In genomic region chr2:172270485-172270944, GRCm38 (mm10) we compare ENCODE assay signal across 21 mouse cellular contexts. TPM values are rescaled to one million over a fixed set of nuclear protein-coding genes. Genes with fewer than 3 reads are reported as not detected.
DNase-seq lines count a peak whose midpoint lies in the region; ATAC-seq lines count a peak whose summit lies in the region.
"Had no signal": no experiment of that assay in that cellular context is flagged by ENCODE, and none has a peak within 500 bp of the region (broad histone marks: within the 10 kb centered on the region; RNA-seq: fewer than 3 reads in every experiment).

No protein-coding gene starts in this region.

- WGBS in neural tube, embryonic 11.5 days, result 41% methylated on average over 9 of the region's 9 CpGs
- WGBS in forebrain, embryonic 14.5 days, result 16% methylated on average over 9 of the region's 9 CpGs
- WGBS in limb, embryonic 15.5 days, result 26% methylated on average over 9 of the region's 9 CpGs
- WGBS in neural tube, embryonic 15.5 days, result 13% methylated on average over 9 of the region's 9 CpGs

- DNase-seq in neural tube, embryonic 11.5 days (ENCODE audit: low spot score), result no peak
- no peak for DNase-seq in neural tube, embryonic 10.5 days (ENCODE audit: extremely low spot score, low spot score)
- peak; percentile 76 for DNase-seq in forebrain, embryonic 14.5 days (ENCODE audit: low spot score)
- DNase-seq in heart, postnatal 14 days, result no peak
- DNase-seq in adrenal gland, postnatal 25 days, result no peak
- DNase-seq in layer of hippocampus, postnatal 36 days, result no peak
- DNase-seq: cerebellum, adult 18-20 months; gastrocnemius, adult 2 months; heart, adult 18-20 months; kidney, postnatal 25 days; thymus, adult 18-20 months had no signal

- H3K9me3 ChIP-seq in neural tube, embryonic 11.5 days (ENCODE audit: control insufficient read depth, low read length), result no peaks in the 10 kb centered on the region
- H3K9me3 ChIP-seq in forebrain, embryonic 14.5 days (replicated peaks; ENCODE audit: control insufficient read depth, low read length), result no peaks in the 10 kb centered on the region
- no peaks in the 10 kb centered on the region for H3K9me3 ChIP-seq in limb, embryonic 15.5 days
- no peaks in the 10 kb centered on the region for H3K9me3 ChIP-seq in neural tube, embryonic 15.5 days (replicated peaks)
- H3K9me3 ChIP-seq: lung, embryonic 15.5 days had no signal

- no peak; the same call in 1 of the 2 replicates for ATAC-seq in neural tube, embryonic 11.5 days (ENCODE audit: insufficient read depth, low FRiP score, low TSS enrichment)
- peak; percentile 82 for ATAC-seq in forebrain, embryonic 14.5 days
- ATAC-seq in limb, embryonic 15.5 days (ENCODE audit: insufficient number of reproducible peaks, low FRiP score, low TSS enrichment, low read depth), result no peak
- peak; percentile 67; the same call in 1 of the 2 replicates for ATAC-seq in neural tube, embryonic 15.5 days (ENCODE audit: low FRiP score)
- ATAC-seq: intestine, embryonic 16.5 days had no signal

- H3K4me2 ChIP-seq in neural tube, embryonic 11.5 days (ENCODE audit: low read depth), result no peak overlapping the region
- H3K4me2 ChIP-seq in forebrain, embryonic 14.5 days (ENCODE audit: low read length), result peak overlapping the region; percentile 10; the same call in 1 of the 2 replicates
- no peak overlapping the region for H3K4me2 ChIP-seq in limb, embryonic 15.5 days
- peak overlapping the region; percentile 20; the same call in 1 of the 2 replicates for H3K4me2 ChIP-seq in neural tube, embryonic 15.5 days
- H3K4me2 ChIP-seq: liver, embryonic 11.5 days; lung, embryonic 15.5 days had no signal

- no peak overlapping the region for H3K4me3 ChIP-seq in neural tube, embryonic 11.5 days (ENCODE audit: low read depth, low read length)
- H3K4me3 ChIP-seq in forebrain, embryonic 14.5 days (ENCODE audit: low read depth, low read length), result no peak overlapping the region
- H3K4me3 ChIP-seq in limb, embryonic 15.5 days, result no peak overlapping the region
- H3K4me3 ChIP-seq in neural tube, embryonic 15.5 days (replicated peaks), result no peak overlapping the region
- H3K4me3 ChIP-seq: erythroblast, embryonic 14.5 days; gastrocnemius, adult 2 months; lung, embryonic 15.5 days had no signal

- peaks cover 2% of the 10 kb centered on the region; the same call in 1 of the 2 replicates for H3K4me1 ChIP-seq in neural tube, embryonic 11.5 days (ENCODE audit: control insufficient read depth, insufficient read depth, low read length)
- peaks cover 16% of the 10 kb centered on the region for H3K4me1 ChIP-seq in forebrain, embryonic 14.5 days (ENCODE audit: control insufficient read depth, insufficient read depth, low read length)
- peaks cover 17% of the 10 kb centered on the region for H3K4me1 ChIP-seq in limb, embryonic 15.5 days
- peaks cover 22% of the 10 kb centered on the region for H3K4me1 ChIP-seq in neural tube, embryonic 15.5 days
- H3K4me1 ChIP-seq: lung, embryonic 15.5 days had no signal

- H3K27me3 ChIP-seq in neural tube, embryonic 11.5 days (ENCODE audit: control insufficient read depth, insufficient read depth, low read length), result no peaks in the 10 kb centered on the region
- H3K27me3 ChIP-seq in forebrain, embryonic 14.5 days (replicated peaks; ENCODE audit: control insufficient read depth, insufficient read depth, low read length), result no peaks in the 10 kb centered on the region
- H3K27me3 ChIP-seq in limb, embryonic 15.5 days, result no peaks in the 10 kb centered on the region
- H3K27me3 ChIP-seq in neural tube, embryonic 15.5 days (replicated peaks), result no peaks in the 10 kb centered on the region
- H3K27me3 ChIP-seq: lung, embryonic 15.5 days had no signal

- no peaks in the 10 kb centered on the region for H3K36me3 ChIP-seq in neural tube, embryonic 11.5 days (ENCODE audit: control insufficient read depth, insufficient read depth, low read length)
- H3K36me3 ChIP-seq in forebrain, embryonic 14.5 days (ENCODE audit: control insufficient read depth, insufficient read depth, low read length), result no peaks in the 10 kb centered on the region
- H3K36me3 ChIP-seq in limb, embryonic 15.5 days, result no peaks in the 10 kb centered on the region
- no peaks in the 10 kb centered on the region for H3K36me3 ChIP-seq in neural tube, embryonic 15.5 days
- H3K36me3 ChIP-seq: G1E; lung, embryonic 15.5 days had no signal

- H3K27ac ChIP-seq in neural tube, embryonic 11.5 days (ENCODE audit: low read depth, low read length), result 0 out of 2 replicates have a peak overlapping the region, but pooled peaks have one; percentile 20
- H3K27ac ChIP-seq in forebrain, embryonic 14.5 days (ENCODE audit: low read depth, low read length), result peak overlapping the region; percentile 89
- H3K27ac ChIP-seq in limb, embryonic 15.5 days, result peak overlapping the region; percentile 67; the same call in 1 of the 2 replicates
- H3K27ac ChIP-seq in neural tube, embryonic 15.5 days (replicated peaks), result peak overlapping the region; percentile 78
- H3K27ac ChIP-seq: gastrocnemius, adult 2 months; lung, embryonic 15.5 days had no signal

- H3K9ac ChIP-seq in neural tube, embryonic 11.5 days (ENCODE audit: low read length), result 0 out of 2 replicates have a peak overlapping the region, but pooled peaks have one; percentile 28
- H3K9ac ChIP-seq in forebrain, embryonic 14.5 days (ENCODE audit: low read length), result peak overlapping the region; percentile 6; the same call in 1 of the 2 replicates
- no peak overlapping the region for H3K9ac ChIP-seq in limb, embryonic 15.5 days
- H3K9ac ChIP-seq in neural tube, embryonic 15.5 days (replicated peaks), result 0 out of 2 replicates have a peak overlapping the region, but pooled peaks have one; percentile 3
- H3K9ac ChIP-seq: lung, embryonic 15.5 days had no signal

- intact Hi-C loops in heart, postnatal 14 days (cut with DNase I), result no loop called here

RNA-seq across cellular contexts. Expression of gene Mc3r, which starts 22.2 kb away (rescaled TPM):
- polyA plus RNA-seq in neural tube, embryonic 11.5 days (2014; fragmentation: Nextera tagmentation; extraction: Ambion mirVana), result not detected in 2 replicates
- polyA plus RNA-seq in forebrain, embryonic 14.5 days (2014; fragmentation: Nextera tagmentation; extraction: Ambion mirVana), result 0.07 and 0.55 TPM in 2 replicates
- polyA plus RNA-seq in limb, embryonic 15.5 days (2015; fragmentation: Nextera tagmentation; extraction: Ambion mirVana), result not detected in 2 replicates
- polyA plus RNA-seq in neural tube, embryonic 15.5 days (2015; fragmentation: Nextera tagmentation; extraction: Ambion mirVana), result 0.26 and 0.28 TPM in 2 replicates
- not detected for total RNA-seq in heart, postnatal 14 days (2021)
- total RNA-seq in adrenal gland, postnatal 25 days (2021), result not detected in 2 replicates
- total RNA-seq in layer of hippocampus, postnatal 36 days (2021), result not detected
- total RNA-seq: adrenal gland, postnatal 4 days; gastrocnemius, adult 2 months; heart, adult 18-20 months; megakaryocyte-erythroid progenitor cell, adult 5-6 weeks had no signal
- polyA plus RNA-seq: erythroblast, embryonic 14.5 days; G1E; heart, postnatal 0 days; intestine, embryonic 16.5 days; lung, embryonic 15.5 days had no signal

Comparison
In these comparisons a context has a peak if more than half of its experiments do, and no peak if none do; other contexts are left out.
1. ATAC-seq: peak in forebrain, embryonic 14.5 days (single experiment) and neural tube, embryonic 15.5 days (single experiment); none in neural tube, embryonic 11.5 days (single experiment) and limb, embryonic 15.5 days (single experiment).
2. H3K4me2 ChIP-seq: peak in forebrain, embryonic 14.5 days (single experiment) and neural tube, embryonic 15.5 days (single experiment); none in neural tube, embryonic 11.5 days (single experiment) and limb, embryonic 15.5 days (single experiment).
3. H3K27ac ChIP-seq: peak in every context shown above with its lines; median percentile 89 in forebrain, embryonic 14.5 days; 78 in neural tube, embryonic 15.5 days; 67 in limb, embryonic 15.5 days; 20 in neural tube, embryonic 11.5 days.